Mouse (Mus musculus) cerebellum, adult 9-10 months (tissue): ENCODE measurements around the gene Atp4b.

ENCODE experiments used
- DNase-seq: peaks from one replicate; pipeline ENCODE4 v3.0.0; 2022

The Atp4b gene

GRCm38 (mm10) chr8:13396725-13397124, at the start of gene Atp4b:
Atp4b (minus strand) TSS chr8:13396825.
- DNase-seq: no peak

GRCm38 (mm10) chr8:13442152-13442551, 45.5 kb upstream of the Atp4b start:
- DNase-seq: no peak

- no peak for DNase-seq
Measured at GRCm38 (mm10) chr8:13437531-13437930, 40.9 kb upstream of the Atp4b start.

GRCm38 (mm10) chr8:13436052-13436451, 39.4 kb upstream of the Atp4b start:
- no peak for DNase-seq

GRCm38 (mm10) chr8:13434889-13435288, 38.3 kb upstream of the Atp4b start, which contains the start of gene Tmem255b:
Tmem255b (plus strand) TSS chr8:13435189.
- DNase-seq: no peak

- DNase-seq: no peak
Measured at GRCm38 (mm10) chr8:13433130-13433529, 36.5 kb upstream of the Atp4b start.

GRCm38 (mm10) chr8:13430866-13431265, 34.2 kb upstream of the Atp4b start:
- no peak for DNase-seq

GRCm38 (mm10) chr8:13430412-13430811, 33.8 kb upstream of the Atp4b start:
- DNase-seq: no peak

GRCm38 (mm10) chr8:13428156-13428555, 31.5 kb upstream of the Atp4b start:
- no peak for DNase-seq

GRCm38 (mm10) chr8:13427351-13427750, 30.7 kb upstream of the Atp4b start:
- DNase-seq: no peak

- no peak for DNase-seq
Measured at GRCm38 (mm10) chr8:13420970-13421369, 24.3 kb upstream of the Atp4b start.

- no peak for DNase-seq
Measured at GRCm38 (mm10) chr8:13419111-13419639, 22.6 kb upstream of the Atp4b start.

- DNase-seq: no peak
Measured at GRCm38 (mm10) chr8:13415879-13416278, 19.3 kb upstream of the Atp4b start.

- DNase-seq: no peak
Measured at GRCm38 (mm10) chr8:13413823-13414390, 17.3 kb upstream of the Atp4b start.

- DNase-seq: peak; percentile 57
Measured at GRCm38 (mm10) chr8:13412891-13413558, 16.4 kb upstream of the Atp4b start.

- peak; percentile 66 for DNase-seq
Measured at GRCm38 (mm10) chr8:13411597-13411996, 15.0 kb upstream of the Atp4b start.

GRCm38 (mm10) chr8:13406011-13406410, 9.4 kb upstream of the Atp4b start:
- DNase-seq: no peak

- no peak for DNase-seq
Measured at GRCm38 (mm10) chr8:13404666-13405131, 8.1 kb upstream of the Atp4b start, which contains the start of gene Grk1. Grk1 (plus strand) TSS chr8:13405081.

- no peak for DNase-seq
Measured at GRCm38 (mm10) chr8:13403517-13403916, 6.9 kb upstream of the Atp4b start.

- no peak for DNase-seq
Measured at GRCm38 (mm10) chr8:13393869-13394268, 2.8 kb downstream of the Atp4b start.

- no peak for DNase-seq
Measured at GRCm38 (mm10) chr8:13388744-13389143, 7.9 kb downstream of the Atp4b start.

GRCm38 (mm10) chr8:13387728-13388127, 8.9 kb downstream of the Atp4b start:
- no peak for DNase-seq

- DNase-seq: no peak
Measured at GRCm38 (mm10) chr8:13386366-13386765, 10.3 kb downstream of the Atp4b start.

GRCm38 (mm10) chr8:13382999-13383398, 13.6 kb downstream of the Atp4b start:
- DNase-seq: no peak
